17 mouse cellular contexts compared by ENCODE assay signal in the genomic region with DNA sequence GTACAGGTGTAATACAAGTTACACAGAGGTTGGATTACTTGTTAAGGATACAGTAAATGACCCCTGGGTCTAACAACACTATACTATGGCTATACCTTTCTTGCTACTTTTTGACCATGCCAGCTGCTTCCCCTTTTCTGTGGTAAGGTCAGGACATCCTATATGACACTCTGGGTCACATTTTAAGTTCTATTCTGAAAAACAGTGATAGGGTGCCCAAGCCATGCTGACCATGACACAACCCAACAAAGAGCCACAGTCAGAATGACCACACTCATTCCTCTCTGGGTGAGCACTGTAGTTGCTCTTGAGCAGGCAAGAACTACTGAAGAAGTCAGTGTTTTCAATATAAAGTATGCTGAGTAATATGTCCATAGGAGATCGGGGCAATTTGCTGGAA.
"Had no signal": no experiment of that assay in that cellular context is flagged by ENCODE, and none has a peak within 500 bp of the region (broad histone marks: within the 10 kb centered on the region; RNA-seq: fewer than 3 reads in every experiment).

No protein-coding gene starts in this region.

- DNase-seq: gastrocnemius, postnatal 14 days; gastrocnemius, postnatal 36 days; heart, adult 18-20 months; heart, postnatal 10 days; heart, postnatal 4 days; kidney, adult 18-20 months; kidney, adult 8-10 months; kidney, postnatal 10 days; kidney, postnatal 36 days; layer of hippocampus, adult 9-11 months; layer of hippocampus, postnatal 36 days; left cerebral cortex, postnatal 4 days had no signal

- ATAC-seq: hindbrain, embryonic 16.5 days; inflammation-experienced regulatory T-cells, adult 6 months; intestine, embryonic 15.5 days; intestine, postnatal 0 days; liver, embryonic 12.5 days had no signal
